Mouse (Mus musculus) heart, embryonic 14.5 days (tissue): ENCODE results near the gene Stox2. TPM values are rescaled to one million over a fixed set of nuclear protein-coding genes. Genes with fewer than 3 reads are reported as not detected.

Experiments
- ATAC-seq: fragments of 200-750 bp; cut with Nextera tagmentation; 2 replicates; pipeline ENCODE4 v1.8.0; 2017; ENCODE audit warnings: low read depth, moderate TSS enrichment; ENCODE audit not compliant: insufficient number of reproducible peaks, insufficient read depth, low FRiP score
- H3K27ac ChIP-seq, 2 experiments: fragments of 200-500 bp in 1 of 2; fragments of 300-500 bp in 1 of 2; sonication (generic) in 1 of 2; replicated peaks in 1 of 2; 2 replicates each; pipeline ENCODE4 v1.5.1; 2012 to 2014; ENCODE audit warnings: low read depth in 2 of 2, low read length in 2 of 2, control low read depth in 1 of 2, mild to moderate bottlenecking in 1 of 2, mixed read lengths in 1 of 2; ENCODE audit not compliant: control insufficient read depth in 1 of 2, insufficient read depth in 1 of 2
- H3K27me3 ChIP-seq: fragments of 300-500 bp; sonication (generic); 2 replicates; pipeline ENCODE4 v1.6.1; 2014; ENCODE audit warnings: mild to moderate bottlenecking, low read length, control low read depth; ENCODE audit not compliant: control insufficient read depth, insufficient read depth
- H3K36me3 ChIP-seq: fragments of 300-500 bp; sonication (generic); 2 replicates; pipeline ENCODE4 v1.6.1; 2014; ENCODE audit warnings: mild to moderate bottlenecking, control low read depth, low read length, mixed read lengths; ENCODE audit not compliant: control insufficient read depth, insufficient read depth
- H3K4me1 ChIP-seq, 2 experiments: fragments of 200-500 bp in 1 of 2; fragments of 300-500 bp in 1 of 2; sonication (generic) in 1 of 2; 2 replicates each; pipeline ENCODE4 v1.6.1; 2012 to 2014; ENCODE audit warnings: low read length in 2 of 2, control low read depth in 1 of 2, mixed read lengths in 1 of 2; ENCODE audit not compliant: control insufficient read depth in 2 of 2, insufficient read depth in 2 of 2
- H3K4me2 ChIP-seq: fragments of 300-500 bp; sonication (generic); 2 replicates; pipeline ENCODE4 v1.6.1; 2014; ENCODE audit warnings: mild to moderate bottlenecking, low read length
- H3K4me3 ChIP-seq, 2 experiments: fragments of 200-500 bp in 1 of 2; fragments of 300-500 bp in 1 of 2; sonication (generic) in 1 of 2; 2 replicates each; pipeline ENCODE4 v1.5.1; 2012 to 2014; ENCODE audit warnings: low read length in 2 of 2, mild to moderate bottlenecking in 2 of 2, control low read depth in 1 of 2, low read depth in 1 of 2, moderate library complexity in 1 of 2; ENCODE audit not compliant: control insufficient read depth in 1 of 2, insufficient read depth in 1 of 2
- H3K9ac ChIP-seq: fragments of 300-500 bp; sonication (generic); 2 replicates; pipeline ENCODE4 v1.6.1; 2014; ENCODE audit warnings: mild to moderate bottlenecking, low read length
- H3K9me3 ChIP-seq: fragments of 300-500 bp; sonication (generic); 2 replicates; pipeline ENCODE4 v1.6.1; 2016; ENCODE audit warnings: low read length, control low read depth; ENCODE audit not compliant: control insufficient read depth
- WGBS: fragments of 180-500 bp; shearing (Covaris S2); extraction: QIAGEN DNeasy Blood & Tissue Kit; methylation state at CpG from one replicate; pipeline ENCODE4 v1.1.7; 2014; 5-methylcytosine and 5-hydroxymethylcytosine counted together
- polyA plus RNA-seq: library from polyadenylated mRNA; unstranded; fragments of >200 nt; fragmentation: Nextera tagmentation; extraction: Ambion mirVana; gene quantifications from 2 replicates; pipeline ENCODE4 v1.2.1, GENCODE M21; 2014

The Stox2 gene
- polyA plus RNA-seq, 1 experiment from 2014 or later: 10.9 TPM

- WGBS: 32% methylated on average over 12 of the region's 12 CpGs
- no peak overlapping the region for H3K4me3 ChIP-seq
- no peaks in the 10 kb centered on the region for H3K9me3 ChIP-seq
- no peak for ATAC-seq
- H3K4me2 ChIP-seq: peak overlapping the region; percentile 19
- peaks cover 7 to 21% of the 10 kb centered on the region in 2 experiments for H3K4me1 ChIP-seq
- no peak overlapping the region for H3K9ac ChIP-seq
- no peak overlapping the region; a peak in 3 of 4 replicates for H3K27ac ChIP-seq
- no peaks in the 10 kb centered on the region for H3K36me3 ChIP-seq
- H3K27me3 ChIP-seq: no peaks in the 10 kb centered on the region
Observed at GRCm38 (mm10) chr8:47260751-47261474, 185.2 kb downstream of the Stox2 start.

GRCm38 (mm10) chr8:47250832-47251231, 195.3 kb downstream of the Stox2 start:
- Histone ChIP-seq H3K4me1 (peaks cover 5 to 9% of the 10 kb centered on the region in 2 experiments), H3K4me2 (no peak overlapping the region), H3K4me3 (no peak overlapping the region), H3K9ac (no peak overlapping the region), H3K9me3 (no peaks in the 10 kb centered on the region), H3K27ac (no peak overlapping the region), H3K36me3 (no peaks in the 10 kb centered on the region), H3K27me3 (no peaks in the 10 kb centered on the region)
- WGBS: 73% methylated on average over 3 of the region's 4 CpGs
- ATAC-seq: no peak

- Histone ChIP-seq H3K4me2 (no peak overlapping the region), H3K27ac (no peak overlapping the region), H3K9me3 (no peaks in the 10 kb centered on the region), H3K27me3 (no peaks in the 10 kb centered on the region), H3K9ac (no peak overlapping the region), H3K4me3 (no peak overlapping the region), H3K4me1 (peaks cover 19 to 35% of the 10 kb centered on the region in 2 experiments), H3K36me3 (no peaks in the 10 kb centered on the region)
- ATAC-seq: no peak
- 82% methylated on average over 4 of the region's 4 CpGs for WGBS
Observed at GRCm38 (mm10) chr8:47245116-47245515, 201.0 kb downstream of the Stox2 start.

GRCm38 (mm10) chr8:47244202-47244601, 202.0 kb downstream of the Stox2 start:
- 91% methylated on average over 15 of the region's 15 CpGs for WGBS
- no peak overlapping the region for H3K9ac ChIP-seq
- no peak for ATAC-seq
- no peaks in the 10 kb centered on the region for H3K36me3 ChIP-seq
- no peak overlapping the region for H3K4me2 ChIP-seq
- H3K4me1 ChIP-seq: peaks cover 21 to 35% of the 10 kb centered on the region in 2 experiments
- no peaks in the 10 kb centered on the region for H3K27me3 ChIP-seq
- no peaks in the 10 kb centered on the region for H3K9me3 ChIP-seq
- no peak overlapping the region for H3K27ac ChIP-seq
- H3K4me3 ChIP-seq: no peak overlapping the region

- no peak for ATAC-seq
- Histone ChIP-seq H3K27me3 (no peaks in the 10 kb centered on the region), H3K4me1 (peaks cover 19 to 30% of the 10 kb centered on the region in 2 experiments), H3K9me3 (no peaks in the 10 kb centered on the region), H3K27ac (no peak overlapping the region), H3K4me3 (no peak overlapping the region), H3K4me2 (peak overlapping the region; percentile 58; the same call in 1 of the 2 replicates), H3K9ac (no peak overlapping the region), H3K36me3 (no peaks in the 10 kb centered on the region)
- WGBS: 67% methylated on average over 12 of the region's 12 CpGs
Observed at GRCm38 (mm10) chr8:47243631-47244030, 202.5 kb downstream of the Stox2 start.

- Histone ChIP-seq H3K36me3 (no peaks in the 10 kb centered on the region), H3K27ac (no peak overlapping the region), H3K4me2 (peak overlapping the region; percentile 58), H3K9ac (no peak overlapping the region), H3K4me3 (peak overlapping the region in 1 of 2 experiments; percentile 30; a peak in 2 of 4 replicates), H3K27me3 (no peaks in the 10 kb centered on the region), H3K4me1 (peaks cover 16 to 30% of the 10 kb centered on the region in 2 experiments), H3K9me3 (no peaks in the 10 kb centered on the region)
- WGBS: 51% methylated on average over 8 of the region's 8 CpGs
- ATAC-seq: no peak
Observed at GRCm38 (mm10) chr8:47243016-47243630, 203.0 kb downstream of the Stox2 start.

- no peaks in the 10 kb centered on the region for H3K27me3 ChIP-seq
- WGBS: 38% methylated on average over 17 of the region's 17 CpGs
- no peak overlapping the region; a peak in 1 of 4 replicates for H3K27ac ChIP-seq
- peak overlapping the region; percentile 30 to 32; a peak in 3 of 4 replicates for H3K4me3 ChIP-seq
- peak overlapping the region; percentile 39 for H3K9ac ChIP-seq
- peaks cover 18 to 30% of the 10 kb centered on the region in 2 experiments for H3K4me1 ChIP-seq
- no peaks in the 10 kb centered on the region for H3K9me3 ChIP-seq
- no peak for ATAC-seq
- peak overlapping the region; percentile 58 for H3K4me2 ChIP-seq
- no peaks in the 10 kb centered on the region for H3K36me3 ChIP-seq
Observed at GRCm38 (mm10) chr8:47242207-47243004, 203.8 kb downstream of the Stox2 start.
